Mouse (Mus musculus): ENCODE measurements around the gene Dpp8. TPM values are rescaled to one million over a fixed set of nuclear protein-coding genes. Genes with fewer than 3 reads are reported as not detected.

The Dpp8 gene
- 43.8 and 80.3 TPM in 2 replicates for polyA plus RNA-seq (2012; rRNA removed; ENCODE audit: low replicate concordance)

DNA sequence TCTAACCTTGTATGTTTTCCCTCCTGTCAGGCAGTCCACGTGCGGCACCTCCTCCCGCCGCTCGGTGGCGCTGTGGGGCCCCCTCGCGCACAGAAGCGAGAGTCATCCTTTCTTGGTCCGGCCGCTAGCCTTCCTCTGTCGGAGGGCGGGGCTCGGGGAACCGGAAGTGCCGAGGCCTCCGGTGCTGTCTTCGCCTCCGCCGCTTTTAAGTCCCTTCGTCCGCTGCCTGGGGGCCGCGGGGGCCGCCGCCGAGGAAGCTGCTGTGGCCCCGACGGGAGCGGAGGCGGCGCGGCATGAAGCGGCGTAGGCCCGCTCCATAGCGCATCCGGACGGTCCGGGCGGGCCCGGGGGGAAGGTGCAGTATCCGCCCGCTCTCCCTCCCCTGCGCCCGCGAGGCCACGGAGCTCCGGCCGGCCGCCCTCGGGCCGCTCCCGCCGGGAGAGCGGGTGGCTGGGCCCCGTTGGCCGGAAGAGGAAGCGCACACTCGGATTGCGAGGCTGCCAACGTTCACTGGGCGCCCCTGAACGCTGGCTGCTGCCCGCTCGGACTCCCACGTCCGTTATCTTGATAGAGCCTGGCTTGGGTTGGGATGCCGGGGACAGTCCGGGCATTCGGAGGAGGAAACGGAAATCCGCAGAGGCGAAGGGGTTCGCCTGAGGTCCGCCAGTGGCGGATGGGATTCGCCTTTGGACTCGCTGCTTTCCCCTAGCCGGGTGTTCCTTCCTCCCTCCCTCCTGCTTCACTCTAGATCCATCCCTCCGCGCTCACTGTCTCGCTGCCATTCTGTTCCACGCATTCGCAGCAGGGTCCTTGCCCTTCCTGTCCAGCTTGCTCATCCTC lies at the start of gene Dpp8:
Gene Dpp8 (plus strand): TSS at position 146 of the 840 bp plus-strand sequence.

DNA sequence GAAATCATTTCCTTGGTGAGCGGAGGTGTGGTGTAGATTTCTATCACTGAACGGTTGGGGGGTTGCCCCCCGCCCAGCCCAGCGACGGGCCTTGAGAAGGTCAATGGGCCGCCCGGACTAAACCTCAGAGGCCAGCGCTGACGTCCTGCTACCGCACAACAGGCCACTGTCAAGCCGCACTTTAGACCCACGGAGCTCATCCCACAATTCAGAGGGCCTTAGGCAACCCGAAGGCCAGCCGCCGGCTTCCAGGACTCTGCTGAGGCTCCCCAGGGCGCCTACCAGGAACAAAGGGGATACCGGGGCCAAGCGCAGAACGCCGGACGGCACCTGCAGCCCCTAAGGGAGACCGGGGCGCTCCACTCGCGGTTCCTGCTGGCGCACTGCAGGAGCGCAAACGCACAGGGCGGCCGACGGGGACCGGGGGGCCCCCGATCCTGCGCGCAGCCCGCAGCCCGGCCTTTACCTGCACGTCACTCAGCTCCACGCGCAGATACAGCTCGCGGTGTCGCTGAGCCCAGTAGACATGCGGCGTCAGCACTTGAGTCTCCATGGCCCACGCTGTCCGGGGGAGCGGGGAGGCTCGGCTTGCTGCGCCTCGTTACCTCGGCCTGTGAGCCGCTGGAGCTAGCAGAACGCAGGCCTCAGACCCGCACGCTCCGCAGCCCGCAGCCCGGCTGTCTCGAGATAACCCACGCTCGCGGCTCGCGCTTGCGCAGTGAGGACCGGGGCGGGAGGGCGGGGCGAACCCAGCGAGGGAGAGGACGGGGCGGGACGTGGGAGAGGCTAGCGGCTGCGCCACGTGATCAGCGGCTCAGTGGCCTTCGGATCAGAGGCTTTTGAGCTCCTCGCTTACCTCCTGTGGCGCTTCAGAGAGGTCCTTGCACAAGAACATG lies 11.0 kb upstream of the Dpp8 start, which contains the start of gene Hacd3:
Gene Hacd3 (minus strand): TSS at position 703 of the 896 bp plus-strand sequence.

DNA sequence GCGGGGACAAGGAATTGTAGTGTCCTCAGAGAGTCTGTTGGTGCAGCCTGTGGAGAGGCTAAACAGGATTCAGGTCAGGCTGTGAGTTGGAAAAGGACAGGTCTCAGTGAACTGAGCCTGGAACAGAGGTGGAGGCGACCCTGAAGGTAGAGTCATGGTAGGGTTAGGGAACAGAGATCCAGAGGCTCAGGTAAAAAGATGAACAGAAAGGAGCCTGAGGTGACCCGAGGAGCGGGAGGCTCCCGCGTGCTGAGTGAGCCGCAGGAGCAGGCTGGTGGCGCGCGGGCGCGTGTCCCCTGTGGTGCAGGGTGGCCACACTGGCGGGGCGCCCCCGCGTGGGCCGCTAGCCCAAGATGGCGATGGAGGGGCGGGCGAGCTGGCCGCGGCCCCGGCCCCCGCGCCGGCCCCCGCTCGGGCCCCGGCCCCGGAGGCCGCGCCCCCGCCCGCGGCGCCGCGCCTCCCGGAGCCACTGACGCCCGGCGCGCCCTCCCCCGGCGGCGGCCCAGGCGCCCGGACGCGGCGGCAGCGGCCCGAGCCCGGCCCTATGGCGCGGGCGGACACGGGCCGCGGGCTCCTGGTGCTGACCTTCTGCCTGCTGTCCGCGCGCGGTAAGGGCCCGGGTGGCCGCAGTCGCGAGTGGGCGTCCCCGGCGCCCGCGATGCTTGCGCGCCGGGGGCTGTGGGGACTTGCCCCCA lies 68.9 kb downstream of the Dpp8 start, which contains the start of gene Igdcc4:
Gene Igdcc4 (plus strand): TSS at position 496 of the 695 bp plus-strand sequence.

Other genes with a start within 250 kb of the Dpp8 start
- 14.4 and 14.6 TPM in 2 replicates for gene Dennd4a, start 221.1 kb upstream of the Dpp8 start, polyA plus RNA-seq (2012; rRNA removed; ENCODE audit: low replicate concordance)
- 0.04 and 0.06 TPM in 2 replicates for gene Slc24a1, start 80.8 kb upstream of the Dpp8 start, polyA plus RNA-seq (2012; rRNA removed; ENCODE audit: low replicate concordance)
- gene Ints14, start 71.5 kb upstream of the Dpp8 start, polyA plus RNA-seq (2012; rRNA removed; ENCODE audit: low replicate concordance): 19.2 and 23.6 TPM in 2 replicates
- 19.9 and 48.2 TPM in 2 replicates for gene Hacd3, start 10.7 kb upstream of the Dpp8 start, polyA plus RNA-seq (2012; rRNA removed; ENCODE audit: low replicate concordance)
- gene Igdcc4, start 69.1 kb downstream of the Dpp8 start, polyA plus RNA-seq (2012; rRNA removed; ENCODE audit: low replicate concordance): 4.0 and 40.8 TPM in 2 replicates
- 0.64 and 3.8 TPM in 2 replicates for gene Igdcc3, start 108.8 kb downstream of the Dpp8 start, polyA plus RNA-seq (2012; rRNA removed; ENCODE audit: low replicate concordance)
- gene Parp16, start 162.9 kb downstream of the Dpp8 start, polyA plus RNA-seq (2012; rRNA removed; ENCODE audit: low replicate concordance): 14.8 and 20.1 TPM in 2 replicates
- gene Cilp, start 232.8 kb downstream of the Dpp8 start, polyA plus RNA-seq (2012; rRNA removed; ENCODE audit: low replicate concordance): 17.1 and 26.0 TPM in 2 replicates